Mouse (Mus musculus) CH12F3 (cell line): ENCODE data around the gene Macrod1.

Experiments
- in situ Hi-C: fragments of 300-500 bp; cut with MboI; formaldehyde crosslinking; loops from 2 replicates; pipeline ENCODE4 v1.14.3; 2020; ENCODE audit warnings: low sequenced_read_pairs

The Macrod1 gene

GRCm38 (mm10) chr19:7166200-7166711 is 109.6 kb downstream of the Macrod1 start:
- in situ Hi-C loops: no loop called here

GRCm38 (mm10) chr19:7166767-7167166 is 110.2 kb downstream of the Macrod1 start:
- in situ Hi-C loops: no loop called here

GRCm38 (mm10) chr19:7168423-7168822 is 111.8 kb downstream of the Macrod1 start:
- in situ Hi-C loops: no loop called here

GRCm38 (mm10) chr19:7170916-7171315 is 114.3 kb downstream of the Macrod1 start:
- in situ Hi-C loops: no loop called here

GRCm38 (mm10) chr19:7171447-7171846 is 114.8 kb downstream of the Macrod1 start:
- in situ Hi-C loops: no loop called here

- in situ Hi-C loops: no loop called here
Observed at GRCm38 (mm10) chr19:7172051-7172866, 115.6 kb downstream of the Macrod1 start.

- in situ Hi-C loops: no loop called here
Observed at GRCm38 (mm10) chr19:7176041-7176696, 119.6 kb downstream of the Macrod1 start.

- in situ Hi-C loops: no loop called here
Observed at GRCm38 (mm10) chr19:7177804-7178511, 121.3 kb downstream of the Macrod1 start.

- in situ Hi-C loops: no loop called here
Observed at GRCm38 (mm10) chr19:7178841-7179452, 122.3 kb downstream of the Macrod1 start.

- in situ Hi-C loops: no loop called here
Observed at GRCm38 (mm10) chr19:7180756-7181405, 124.3 kb downstream of the Macrod1 start.

GRCm38 (mm10) chr19:7181496-7181895 is 124.9 kb downstream of the Macrod1 start:
- in situ Hi-C loops: no loop called here

GRCm38 (mm10) chr19:7182273-7182949 is 125.8 kb downstream of the Macrod1 start:
- in situ Hi-C loops: no loop called here

GRCm38 (mm10) chr19:7183419-7183818 is 126.8 kb downstream of the Macrod1 start:
- in situ Hi-C loops: no loop called here

GRCm38 (mm10) chr19:7185059-7185458 is 128.4 kb downstream of the Macrod1 start:
- in situ Hi-C loops: no loop called here

- in situ Hi-C loops: no loop called here
Observed at GRCm38 (mm10) chr19:7185715-7186291, 129.2 kb downstream of the Macrod1 start.

- in situ Hi-C loops: no loop called here
Observed at GRCm38 (mm10) chr19:7187157-7187556, 130.5 kb downstream of the Macrod1 start.

GRCm38 (mm10) chr19:7189026-7189425 is 132.4 kb downstream of the Macrod1 start:
- in situ Hi-C loops: no loop called here

- in situ Hi-C loops: no loop called here
Observed at GRCm38 (mm10) chr19:7190986-7191385, 134.4 kb downstream of the Macrod1 start.

- in situ Hi-C loops: no loop called here
Observed at GRCm38 (mm10) chr19:7191639-7192038, 135.0 kb downstream of the Macrod1 start.

GRCm38 (mm10) chr19:7192561-7192967 is 136.0 kb downstream of the Macrod1 start:
- in situ Hi-C loops: no loop called here
